Mouse (Mus musculus): ENCODE data around the gene Ralgps2. TPM values are rescaled to one million over a fixed set of nuclear protein-coding genes. Genes with fewer than 3 reads are reported as not detected.

Gene Ralgps2
- total and polyA plus RNA-seq, 3 experiments: 7.8 to 16.4 TPM; not detected in 1

- Histone ChIP-seq H3K4me3 (ENCODE audit: control insufficient read depth in 1 of 2, insufficient read depth in 1 of 2, low read depth in 2 of 2, low read length in 2 of 2) (no peak overlapping the region), H3K27ac (ENCODE audit: control insufficient read depth, low read depth, low read length) (no peak overlapping the region), H3K27me3 (ENCODE audit: control insufficient read depth in 1 of 2, insufficient read depth in 2 of 2, low read length in 2 of 2) (no peaks in the 10 kb centered on the region), H3K36me3 (ENCODE audit: control insufficient read depth in 1 of 2, insufficient read depth in 2 of 2, low read length in 2 of 2) (no peaks in the 10 kb centered on the region; a peak in 1 of 4 replicates), H3K9me3 (replicated peaks; ENCODE audit: insufficient read depth, low read length) (no peaks in the 10 kb centered on the region), H3K4me1 (ENCODE audit: control insufficient read depth in 1 of 2, insufficient read depth in 2 of 2, low read length in 2 of 2) (0 out of 4 replicates have a peak, but pooled peaks cover 0 to under 1% of the 10 kb centered on the region in 2 experiments), H3K9ac (ENCODE audit: control insufficient read depth, low read depth, low read length, poor library complexity, severe bottlenecking) (no peak overlapping the region), H3K79me2 (ENCODE audit: control insufficient read depth, insufficient read depth, low read length, poor library complexity) (no peaks in the 10 kb centered on the region)
- DNase-seq (ENCODE audit: low read depth, low spot score): no peak
- TF ChIP-seq POLR2A (IDR thresholded peaks at IDR 0.05; ENCODE audit: control insufficient read depth in 1 of 2, insufficient read depth in 1 of 2, low read depth in 1 of 2, low read length in 2 of 2, poor library complexity in 1 of 2): no peak
- no peak for TF ChIP-seq MXI1 (IDR thresholded peaks at IDR 0.05; ENCODE audit: low read depth, low read length)
- no peak for TF ChIP-seq ZMIZ1 (IDR thresholded peaks at IDR 0.05; ENCODE audit: low read depth, low read length)
- no peak for TF ChIP-seq CHD1 (IDR thresholded peaks at IDR 0.05; ENCODE audit: low read depth, low read length)
- TF ChIP-seq CTCF (IDR thresholded peaks at IDR 0.05 in 2 of 3, conservative IDR thresholded peaks at IDR 0.05 in 1 of 3; ENCODE audit: control insufficient read depth in 1 of 3, insufficient read depth in 1 of 3, low read depth in 2 of 3, low read length in 3 of 3, poor library complexity in 1 of 3, severe bottlenecking in 1 of 3): no peak
- no peak for TF ChIP-seq TCF12 (IDR thresholded peaks at IDR 0.05; ENCODE audit: low read depth, low read length)
- TF ChIP-seq MAZ (IDR thresholded peaks at IDR 0.05; ENCODE audit: low read depth, low read length): no peak
- TF ChIP-seq RAD21 (IDR thresholded peaks at IDR 0.05; ENCODE audit: low read depth, low read length): no peak
- TF ChIP-seq BHLHE40 (IDR thresholded peaks at IDR 0.05; ENCODE audit: borderline replicate concordance, low read depth, low read length): no peak
- TF ChIP-seq MAX (IDR thresholded peaks at IDR 0.05; ENCODE audit: low read length): no peak
- TF ChIP-seq HCFC1 (IDR thresholded peaks at IDR 0.05; ENCODE audit: low read depth, low read length): no peak
- no peak for TF ChIP-seq MYB (IDR thresholded peaks at IDR 0.05; ENCODE audit: low read depth, low read length)
- no peak for TF ChIP-seq ETS1 (IDR thresholded peaks at IDR 0.05; ENCODE audit: low read depth, low read length)
- no peak for TF ChIP-seq ZC3H11A (IDR thresholded peaks at IDR 0.05; ENCODE audit: low read depth, low read length)
- no peak for TF ChIP-seq USF1 (IDR thresholded peaks at IDR 0.05; ENCODE audit: low read depth, low read length)
- TF ChIP-seq CHD2 (IDR thresholded peaks at IDR 0.05; ENCODE audit: low read length): no peak
- TF ChIP-seq SMC3 (IDR thresholded peaks at IDR 0.05; ENCODE audit: low read depth, low read length): no peak
These were observed 23.1 kb downstream of the Ralgps2 start for GRCm38 (mm10) chr1:156916361-156916760.

GRCm38 (mm10) chr1:156914942-156915341 lies 24.5 kb downstream of the Ralgps2 start:
- H3K9ac ChIP-seq (ENCODE audit: control insufficient read depth, low read depth, low read length, poor library complexity, severe bottlenecking): no peak overlapping the region
- TF ChIP-seq RCOR1 (IDR thresholded peaks at IDR 0.05; ENCODE audit: low read depth, low read length): no peak
- no peak for TF ChIP-seq MAZ (IDR thresholded peaks at IDR 0.05; ENCODE audit: low read depth, low read length)
- no peak for TF ChIP-seq POLR2AphosphoS5 (IDR thresholded peaks at IDR 0.05; ENCODE audit: borderline replicate concordance, low read depth, low read length)
- no peak for TF ChIP-seq CTCF (IDR thresholded peaks at IDR 0.05 in 2 of 3, conservative IDR thresholded peaks at IDR 0.05 in 1 of 3; ENCODE audit: control insufficient read depth in 1 of 3, insufficient read depth in 1 of 3, low read depth in 2 of 3, low read length in 3 of 3, poor library complexity in 1 of 3, severe bottlenecking in 1 of 3)
- TF ChIP-seq UBTF (IDR thresholded peaks at IDR 0.05; ENCODE audit: borderline replicate concordance, insufficient read depth, low read depth, low read length): no peak
- no peak for TF ChIP-seq MAX (IDR thresholded peaks at IDR 0.05; ENCODE audit: low read length)
- TF ChIP-seq GATA1 (IDR thresholded peaks at IDR 0.05; ENCODE audit: low read depth, low read length): no peak
- TF ChIP-seq USF1 (IDR thresholded peaks at IDR 0.05; ENCODE audit: low read depth, low read length): no peak
- no peak for TF ChIP-seq BHLHE40 (IDR thresholded peaks at IDR 0.05; ENCODE audit: borderline replicate concordance, low read depth, low read length)
- no peak for TF ChIP-seq KAT2A (conservative IDR thresholded peaks at IDR 0.05; ENCODE audit: low read depth, low read length)
- TF ChIP-seq ELF1 (IDR thresholded peaks at IDR 0.05; ENCODE audit: low read depth, low read length): no peak
- no peak overlapping the region for H3K27ac ChIP-seq (ENCODE audit: control insufficient read depth, low read depth, low read length)
- no peaks in the 10 kb centered on the region for H3K9me3 ChIP-seq (replicated peaks; ENCODE audit: insufficient read depth, low read length)
- no peaks in the 10 kb centered on the region for H3K79me2 ChIP-seq (ENCODE audit: control insufficient read depth, insufficient read depth, low read length, poor library complexity)
- no peak overlapping the region for H3K4me3 ChIP-seq (ENCODE audit: control insufficient read depth in 1 of 2, insufficient read depth in 1 of 2, low read depth in 2 of 2, low read length in 2 of 2)
- no peak for DNase-seq (ENCODE audit: low read depth, low spot score)
- no peaks in the 10 kb centered on the region for H3K27me3 ChIP-seq (ENCODE audit: control insufficient read depth in 1 of 2, insufficient read depth in 2 of 2, low read length in 2 of 2)
- H3K36me3 ChIP-seq (ENCODE audit: control insufficient read depth in 1 of 2, insufficient read depth in 2 of 2, low read length in 2 of 2): no peaks in the 10 kb centered on the region
- H3K4me1 ChIP-seq (ENCODE audit: control insufficient read depth in 1 of 2, insufficient read depth in 2 of 2, low read length in 2 of 2): no peaks in the 10 kb centered on the region
